ENCODE assay signal across 9 mouse cellular contexts in genomic region chr8:121649904-121650303, GRCm38 (mm10). TPM values are rescaled to one million over a fixed set of nuclear protein-coding genes. Genes with fewer than 3 reads are reported as not detected.
DNase-seq lines count a peak whose midpoint lies in the region; ATAC-seq and TF ChIP-seq lines count a peak whose summit lies in the region.
"Had no signal": no experiment of that assay in that cellular context is flagged by ENCODE, and none has a peak within 500 bp of the region (broad histone marks: within the 10 kb centered on the region; RNA-seq: fewer than 3 reads in every experiment).

No protein-coding gene starts in this region.

- peak overlapping the region; percentile 89 for H3K4me2 ChIP-seq in hindbrain, embryonic 11.5 days (replicated peaks; ENCODE audit: low read depth, low read length)

- no peaks in the 10 kb centered on the region for H3K9me3 ChIP-seq in hindbrain, embryonic 11.5 days (ENCODE audit: control insufficient read depth, low read length)
- H3K9me3 ChIP-seq in limb, embryonic 10.5 days (replicated peaks), result no peaks in the 10 kb centered on the region

- H3K27me3 ChIP-seq in liver, adult 2 months (ENCODE audit: control insufficient read depth, insufficient read depth, low read length), result no peaks in the 10 kb centered on the region
- H3K27me3 ChIP-seq in hindbrain, embryonic 11.5 days (ENCODE audit: control insufficient read depth, insufficient read depth, low read length), result no peaks in the 10 kb centered on the region
- 0 out of 2 replicates have a peak, but pooled peaks cover 3% of the 10 kb centered on the region for H3K27me3 ChIP-seq in limb, embryonic 10.5 days (ENCODE audit: low read depth, poor library complexity, severe bottlenecking)

- no peaks in the 10 kb centered on the region for H3K36me3 ChIP-seq in liver, adult 2 months (ENCODE audit: control insufficient read depth, insufficient read depth, low read length)
- H3K36me3 ChIP-seq in hindbrain, embryonic 11.5 days (ENCODE audit: control insufficient read depth, insufficient read depth, low read length), result no peaks in the 10 kb centered on the region
- peaks cover 25% of the 10 kb centered on the region for H3K36me3 ChIP-seq in limb, embryonic 10.5 days

- peak overlapping the region; percentile 48 for H3K27ac ChIP-seq in liver, adult 2 months (replicated peaks; ENCODE audit: insufficient read depth, low read depth, low read length)
- no peak overlapping the region for H3K27ac ChIP-seq in hindbrain, embryonic 11.5 days (ENCODE audit: low read depth, low read length)
- no peak overlapping the region; the same call in 1 of the 2 replicates for H3K27ac ChIP-seq in limb, embryonic 10.5 days
- H3K27ac ChIP-seq in olfactory bulb, adult 2 months (ENCODE audit: insufficient read depth, low read depth, low read length), result peak overlapping the region; percentile 19; the same call in 1 of the 2 replicates

- H3K9ac ChIP-seq in liver, adult 2 months (ENCODE audit: low read depth, low read length), result peak overlapping the region; percentile 29; the same call in 1 of the 2 replicates
- peak overlapping the region; percentile 29; the same call in 1 of the 2 replicates for H3K9ac ChIP-seq in hindbrain, embryonic 11.5 days (ENCODE audit: low read depth, low read length)

- peaks cover 57% of the 10 kb centered on the region for H3K79me2 ChIP-seq in liver, adult 2 months (ENCODE audit: control insufficient read depth, insufficient read depth, low read length)

- WGBS in liver, adult 2 months, result 16% methylated on average over 10 of the region's 10 CpGs
- 64% methylated on average over 10 of the region's 10 CpGs for WGBS in hindbrain, embryonic 11.5 days
- WGBS in limb, embryonic 10.5 days, result 82% methylated on average over 10 of the region's 10 CpGs
- WGBS in olfactory bulb, adult 2 months, result 7% methylated on average over 10 of the region's 10 CpGs

- H3K4me3 ChIP-seq in liver, adult 2 months (ENCODE audit: insufficient read depth, low read depth, low read length), result peak overlapping the region; percentile 16
- peak overlapping the region; percentile 83 for H3K4me3 ChIP-seq in hindbrain, embryonic 11.5 days (ENCODE audit: low read depth, low read length)
- peak overlapping the region; percentile 87; the same call in 1 of the 2 replicates for H3K4me3 ChIP-seq in limb, embryonic 10.5 days
- peak overlapping the region; percentile 79 for H3K4me3 ChIP-seq in olfactory bulb, adult 2 months (ENCODE audit: insufficient read depth, low read depth, low read length)

- ATAC-seq in hindbrain, embryonic 11.5 days (ENCODE audit: low FRiP score), result no peak

- peak; percentile 66 for DNase-seq in liver, adult 2 months (ENCODE audit: extremely low read depth, low read depth, low spot score)
- no peak for DNase-seq in liver
- DNase-seq in hindbrain, embryonic 11.5 days (ENCODE audit: low spot score), result no peak
- DNase-seq in limb, embryonic 10.5 days (ENCODE audit: low spot score), result no peak
- no peak for DNase-seq in urinary bladder, adult 18-20 months (ENCODE audit: low spot score in 2 of 2)
- no peak for DNase-seq in urinary bladder, adult 2 months (ENCODE audit: low spot score)
- DNase-seq in urinary bladder, postnatal 25 days (ENCODE audit: low spot score), result no peak
- DNase-seq: left cerebral cortex, postnatal 4 days had no signal

- TF ChIP-seq POLR2A in liver, adult 2 months (IDR thresholded peaks at IDR 0.05; ENCODE audit: extremely low read depth, insufficient read depth, low read length), result no peak
- no peak for TF ChIP-seq POLR2A in olfactory bulb, adult 2 months (IDR thresholded peaks at IDR 0.05; ENCODE audit: insufficient read depth, low read depth, low read length)

- peaks cover 51% of the 10 kb centered on the region for H3K4me1 ChIP-seq in liver, adult 2 months (ENCODE audit: control insufficient read depth, insufficient read depth, low read length)
- H3K4me1 ChIP-seq in hindbrain, embryonic 11.5 days (replicated peaks; ENCODE audit: control insufficient read depth, insufficient read depth, low read length), result peaks cover 30% of the 10 kb centered on the region
- peaks cover 63% of the 10 kb centered on the region for H3K4me1 ChIP-seq in limb, embryonic 10.5 days
- peaks cover 57% of the 10 kb centered on the region for H3K4me1 ChIP-seq in olfactory bulb, adult 2 months (ENCODE audit: control insufficient read depth, insufficient read depth, low read length)

- TF ChIP-seq CTCF in liver, adult 2 months (IDR thresholded peaks at IDR 0.05; ENCODE audit: low read depth, low read length), result no peak
- no peak for TF ChIP-seq CTCF in olfactory bulb, adult 2 months (IDR thresholded peaks at IDR 0.05; ENCODE audit: insufficient read depth, low read depth, low read length)

RNA-seq across cellular contexts. Expression of gene Zcchc14, which starts 2.8 kb away (rescaled TPM):
- total RNA-seq in liver, adult 2 months (2014; rRNA removed), result 9.2 and 14.8 TPM in 2 replicates
- polyA plus RNA-seq in liver, adult 2 months (2012; rRNA removed), result 13.0 and 15.6 TPM in 2 replicates
- polyA plus RNA-seq in hindbrain, embryonic 11.5 days (2014; fragmentation: Nextera tagmentation; extraction: Ambion mirVana), result 25.8 and 30.4 TPM in 2 replicates
- 13.8 and 15.2 TPM in 2 replicates for polyA plus RNA-seq in limb, embryonic 10.5 days (2016; fragmentation: Nextera tagmentation; extraction: Ambion mirVana)
- not detected in 2 replicates for polyA plus RNA-seq in olfactory bulb, adult 2 months (2012; ENCODE audit: insufficient read depth, insufficient read length, low replicate concordance, missing spikeins)
- polyA plus RNA-seq in urinary bladder, adult 2 months (2012; rRNA removed), result 16.9 and 22.7 TPM in 2 replicates

RNA-seq across cellular contexts. Expression of gene Map1lc3b, which starts 59.7 kb away (rescaled TPM):
- total RNA-seq in liver, adult 2 months (2014; rRNA removed), result 61.9 and 79.7 TPM in 2 replicates
- polyA plus RNA-seq in liver, adult 2 months (2012; rRNA removed), result 45.9 and 48.2 TPM in 2 replicates
- polyA plus RNA-seq in hindbrain, embryonic 11.5 days (2014; fragmentation: Nextera tagmentation; extraction: Ambion mirVana), result 297 and 307 TPM in 2 replicates
- polyA plus RNA-seq in limb, embryonic 10.5 days (2016; fragmentation: Nextera tagmentation; extraction: Ambion mirVana), result 179 and 189 TPM in 2 replicates
- not detected in 2 replicates for polyA plus RNA-seq in olfactory bulb, adult 2 months (2012; ENCODE audit: insufficient read depth, insufficient read length, low replicate concordance, missing spikeins)
- polyA plus RNA-seq in urinary bladder, adult 2 months (2012; rRNA removed), result 52.4 and 97.9 TPM in 2 replicates

Comparison
In these comparisons a context has a peak if more than half of its experiments do, and no peak if none do; other contexts are left out.
1. H3K27ac ChIP-seq: peak in liver, adult 2 months (single experiment) and olfactory bulb, adult 2 months (single experiment); none in hindbrain, embryonic 11.5 days (single experiment) and limb, embryonic 10.5 days (single experiment).
2. H3K4me3 ChIP-seq: peak in every context shown above with its lines; median percentile 87 in limb, embryonic 10.5 days; 83 in hindbrain, embryonic 11.5 days; 79 in olfactory bulb, adult 2 months; 16 in liver, adult 2 months.